ENCODE assay signal across 31 mouse cellular contexts in genomic region chr15:7322599-7323311, GRCm38 (mm10).
DNase-seq lines count a peak whose midpoint lies in the region; ATAC-seq lines count a peak whose summit lies in the region.
"Had no signal": no experiment of that assay in that cellular context is flagged by ENCODE, and none has a peak within 500 bp of the region (broad histone marks: within the 10 kb centered on the region; RNA-seq: fewer than 3 reads in every experiment).

No protein-coding gene starts in this region.

- no peak overlapping the region for H3K4me3 ChIP-seq in lung, embryonic 15.5 days
- H3K4me3 ChIP-seq: embryonic facial prominence, embryonic 10.5 days; embryonic facial prominence, embryonic 13.5 days; erythroblast, embryonic 14.5 days; forebrain, embryonic 12.5 days; heart, adult 2 months; heart, embryonic 10.5 days; heart, embryonic 13.5 days had no signal

- DNase-seq in frontal cortex, adult 2 months (ENCODE audit: extremely low spot score in 1 of 2, low spot score in 1 of 2): no peak
- DNase-seq in lung, postnatal 14 days: no peak
- peak; percentile 5 for DNase-seq in brain, adult 2 months (ENCODE audit: low read depth, low spot score)
- no peak for DNase-seq in ovary, postnatal 14 days (ENCODE audit: low spot score)
- DNase-seq: adrenal gland, postnatal 10 days; adrenal gland, postnatal 36 days; B cell, adult 2 months; cerebellum, adult 11-12 months; cerebellum, adult 8-10 months; cerebellum, postnatal 10 days; cerebellum, postnatal 36 days; embryo, embryonic 11 days; gastrocnemius, postnatal 10 days; gastrocnemius, postnatal 36 days; heart, adult 2 months; heart, postnatal 14 days; heart, postnatal 4 days had no signal

- H3K27ac ChIP-seq in lung, embryonic 15.5 days: peak overlapping the region; percentile 46
- H3K27ac ChIP-seq: embryonic facial prominence, embryonic 10.5 days; embryonic facial prominence, embryonic 13.5 days; forebrain, embryonic 12.5 days; heart, adult 2 months; heart, embryonic 10.5 days; heart, embryonic 13.5 days; hindbrain, embryonic 14.5 days; hindbrain, postnatal 0 days had no signal

- H3K4me1 ChIP-seq in lung, embryonic 15.5 days: no peaks in the 10 kb centered on the region
- H3K4me1 ChIP-seq: embryonic facial prominence, embryonic 10.5 days; embryonic facial prominence, embryonic 13.5 days; forebrain, embryonic 12.5 days; heart, embryonic 10.5 days; heart, embryonic 13.5 days had no signal

- ATAC-seq in frontal cortex, adult (ENCODE audit: low TSS enrichment): peak; percentile 67
- ATAC-seq in lung, embryonic 15.5 days (ENCODE audit: borderline replicate concordance, extremely low read depth, low FRiP score, low TSS enrichment): peak; percentile 67
- ATAC-seq: forebrain, embryonic 16.5 days; hindbrain, postnatal 0 days; inflammation-experienced regulatory T-cells, adult 6 months; Patski had no signal

- H3K9me3 ChIP-seq in lung, embryonic 15.5 days: no peaks in the 10 kb centered on the region
- H3K9me3 ChIP-seq: embryonic facial prominence, embryonic 10.5 days; embryonic facial prominence, embryonic 13.5 days; forebrain, embryonic 12.5 days; G1E; heart, embryonic 10.5 days; heart, embryonic 13.5 days had no signal

- H3K27me3 ChIP-seq in lung, embryonic 15.5 days: no peaks in the 10 kb centered on the region
- H3K27me3 ChIP-seq: embryonic facial prominence, embryonic 13.5 days; forebrain, embryonic 12.5 days; heart, embryonic 13.5 days had no signal

- WGBS in lung, embryonic 15.5 days: 72% methylated on average over 2 of the region's 2 CpGs

- no peak overlapping the region for H3K9ac ChIP-seq in lung, embryonic 15.5 days
- H3K9ac ChIP-seq: embryonic facial prominence, embryonic 13.5 days; forebrain, embryonic 12.5 days; heart, embryonic 13.5 days; hindbrain, embryonic 14.5 days had no signal

- no peak overlapping the region for H3K4me2 ChIP-seq in lung, embryonic 15.5 days
- H3K4me2 ChIP-seq: embryonic facial prominence, embryonic 13.5 days; forebrain, embryonic 12.5 days; heart, embryonic 13.5 days; hindbrain, embryonic 14.5 days had no signal

- H3K36me3 ChIP-seq in lung, embryonic 15.5 days: no peaks in the 10 kb centered on the region
- H3K36me3 ChIP-seq: embryonic facial prominence, embryonic 10.5 days; embryonic facial prominence, embryonic 13.5 days; forebrain, embryonic 12.5 days; G1E; heart, embryonic 10.5 days; heart, embryonic 13.5 days had no signal
